Mouse (Mus musculus) brain, adult 2 months (tissue): ENCODE results near the gene 1700067K01Rik.

Experiments used
- DNase-seq: peaks from one replicate; pipeline ENCODE4 v3.0.0; 2011; ENCODE audit warnings: low read depth, low spot score

Gene 1700067K01Rik

GRCm38 (mm10) chr8:84053229-84053628, 51.9 kb downstream of the 1700067K01Rik start:
- DNase-seq, result no peak
